Comparison of ENCODE assay signal across 8 mouse cellular contexts in genomic region chr16:37867791-37868505, GRCm38 (mm10). TPM values are rescaled to one million over a fixed set of nuclear protein-coding genes. Genes with fewer than 3 reads are reported as not detected.
A peak's percentile ranks its signal among the peaks of the same experiment; 100 is the strongest.
DNase-seq lines count a peak whose midpoint lies in the region; ATAC-seq lines count a peak whose summit lies in the region.

Gene Lrrc58 (plus strand): TSS chr16:37868389.

- peak; percentile 81 for DNase-seq in adipocyte (ENCODE audit: low spot score)
- DNase-seq in gastrocnemius, postnatal 14 days, result peak; percentile 86
- peak; percentile 70 to 92 for DNase-seq in left cerebral cortex, postnatal 10 days (ENCODE audit: extremely low spot score in 1 of 2, low spot score in 2 of 2)
- DNase-seq in right cerebral cortex, postnatal 10 days (ENCODE audit: low spot score in 2 of 2), result peak; percentile 91
- DNase-seq in urinary bladder, postnatal 25 days (ENCODE audit: low spot score), result peak; percentile 81

- peak; percentile 51 for ATAC-seq in common myeloid progenitor, adult 5-6 weeks (replicated peaks; ENCODE audit: low read depth, poor library complexity, severe bottlenecking)
- ATAC-seq in inflammation-experienced regulatory T-cells, adult 6 months, result peak; percentile 81
- ATAC-seq in megakaryocyte progenitor cell, adult 5-6 weeks (replicated peaks; ENCODE audit: poor library complexity), result peak; percentile 62

- intact Hi-C loops in gastrocnemius, postnatal 14 days (cut with DNase I; ENCODE audit: low total_unique reads), result no loop called here
- intact Hi-C loops in left cerebral cortex, postnatal 10 days (cut with DNase I), result loop anchor here (5.0 kb wide), 1 partner anchor 181 kb away; no protein-coding TSS in a partner anchor

RNA-seq across cellular contexts. Expression of gene Lrrc58, which starts in this region (rescaled TPM):
- 50.5 and 64.4 TPM in 2 replicates for total RNA-seq in common myeloid progenitor, adult 5-6 weeks (2017)
- total RNA-seq in gastrocnemius, postnatal 14 days (2021), result 10 to 100 TPM; 41.3 to 66.4 TPM
- 10 to 100 TPM; 16.9 to 21.9 (median 19.5) TPM for polyA plus RNA-seq in inflammation-experienced regulatory T-cells, adult 6 months (2017; shearing (Covaris generic))
- 100 to 1,000 TPM; 101 to 114 TPM for total RNA-seq in left cerebral cortex, postnatal 10 days (2021)
- 68.5 and 75.3 TPM in 2 replicates for total RNA-seq in megakaryocyte progenitor cell, adult 5-6 weeks (2015)
- 43.7 and 47.3 TPM in 2 replicates for total RNA-seq in megakaryocyte progenitor cell, adult 5-6 weeks (2017)

Comparison
In these comparisons a context has a peak if more than half of its experiments do, and no peak if none do; other contexts are left out.
1. Peak in every context shown above with its lines: DNase-seq and ATAC-seq.